Mouse (Mus musculus) T-helper 1 cell (primary cell): Measurements from ENCODE around the gene Pde4d.

Source experiments
- in situ Hi-C: fragments of 300-600 bp; cut with MboI, MseI; formaldehyde crosslinking; loops from one replicate; pipeline ENCODE4 v1.15.1; 2025; ENCODE audit warnings: high pct_unique_total_duplicates

The Pde4d gene

DNA sequence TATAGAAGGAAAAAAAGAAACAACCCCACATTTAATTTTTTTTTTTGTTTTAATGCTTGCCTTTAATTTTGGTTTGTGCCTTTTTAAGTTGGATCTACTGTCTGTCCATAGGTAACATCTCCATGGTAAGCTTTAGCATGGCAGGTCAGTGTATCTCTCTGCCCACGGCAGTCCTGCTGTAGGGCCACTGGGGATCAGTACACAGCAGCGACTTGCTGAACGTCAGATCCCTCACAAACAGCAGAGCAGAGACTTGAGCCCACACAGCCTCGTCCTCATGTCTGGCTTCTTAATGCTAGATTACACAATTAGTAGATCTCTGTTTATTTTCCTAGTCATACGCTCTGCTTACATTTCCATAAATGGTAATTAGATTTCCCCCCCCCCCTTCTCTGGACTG, 782.8 kb downstream of the Pde4d start:
- in situ Hi-C loops = loop anchor here (10.0 kb wide), 3 partner anchors 502 to 792 kb away; no protein-coding TSS in a partner anchor

- in situ Hi-C loops = loop anchor here (10.0 kb wide), 3 partner anchors 501 to 791 kb away; no protein-coding TSS in a partner anchor
These were observed 784.3 kb downstream of the Pde4d start for GRCm38 (mm10) chr13:109233911-109234613.

DNA sequence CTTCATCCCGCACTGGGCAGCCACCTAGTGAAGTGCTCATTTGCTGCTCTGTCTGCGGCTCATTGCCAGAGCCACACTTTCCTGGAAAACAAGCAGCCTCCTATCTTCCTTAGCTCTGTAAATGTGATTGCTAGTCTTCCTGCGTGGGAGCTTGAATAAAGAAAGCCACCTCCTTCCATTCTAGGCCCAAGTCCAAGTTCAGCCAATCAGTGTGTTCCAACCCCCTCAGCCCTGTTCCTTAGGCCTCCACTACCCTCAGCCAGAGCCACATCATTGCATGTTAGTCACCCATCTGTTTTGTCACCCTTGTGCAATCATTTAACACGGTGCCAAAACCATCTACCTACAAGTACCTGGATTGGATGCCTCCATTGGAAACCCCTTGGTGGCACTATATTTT, 786.3 kb downstream of the Pde4d start:
- in situ Hi-C loops = loop anchor here (10.0 kb wide), 3 partner anchors 499 to 789 kb away; no protein-coding TSS in a partner anchor

DNA sequence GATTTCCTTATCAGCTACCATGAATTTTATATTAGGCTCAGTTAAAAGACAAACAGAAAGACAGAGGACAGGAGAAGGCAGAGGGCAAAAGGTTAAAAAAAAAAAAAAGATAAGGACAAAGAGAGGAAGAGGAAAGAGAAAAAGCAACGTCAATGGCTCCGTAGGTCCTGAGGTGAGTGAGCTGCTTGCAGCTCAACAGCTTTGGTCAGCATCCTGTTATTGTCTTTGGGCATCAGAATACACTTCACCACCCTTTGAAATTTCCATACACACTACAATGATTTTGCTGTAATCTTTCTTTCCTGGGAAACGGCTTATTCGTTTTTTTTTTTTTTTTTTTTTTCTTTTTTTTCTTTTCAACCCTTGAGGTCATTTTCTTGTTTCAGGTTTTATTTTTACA, 788.9 kb downstream of the Pde4d start:
- in situ Hi-C loops = loop anchor here (10.0 kb wide), 3 partner anchors 496 to 786 kb away; no protein-coding TSS in a partner anchor

DNA sequence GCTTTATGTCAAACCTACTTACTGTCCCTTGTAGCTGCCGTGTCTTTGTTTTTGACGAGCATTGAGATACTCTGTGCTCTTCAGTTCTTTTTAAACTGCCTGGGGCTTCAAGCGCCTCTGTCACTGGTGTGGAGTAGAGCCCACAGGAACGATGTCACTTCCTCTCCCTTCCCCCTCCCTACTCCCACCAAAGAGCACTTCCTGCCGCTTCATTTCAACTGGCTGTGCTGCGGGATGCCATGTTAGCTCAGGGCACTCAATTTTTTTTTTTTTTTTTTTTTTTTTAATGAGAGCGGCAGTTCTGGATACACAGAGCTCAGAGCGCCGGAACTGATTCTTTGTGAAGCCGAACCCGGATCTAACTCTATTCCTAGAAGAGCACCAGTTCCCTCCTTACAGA, 789.5 kb downstream of the Pde4d start:
- in situ Hi-C loops = loop anchor here (10.0 kb wide), 3 partner anchors 496 to 786 kb away; no protein-coding TSS in a partner anchor

DNA sequence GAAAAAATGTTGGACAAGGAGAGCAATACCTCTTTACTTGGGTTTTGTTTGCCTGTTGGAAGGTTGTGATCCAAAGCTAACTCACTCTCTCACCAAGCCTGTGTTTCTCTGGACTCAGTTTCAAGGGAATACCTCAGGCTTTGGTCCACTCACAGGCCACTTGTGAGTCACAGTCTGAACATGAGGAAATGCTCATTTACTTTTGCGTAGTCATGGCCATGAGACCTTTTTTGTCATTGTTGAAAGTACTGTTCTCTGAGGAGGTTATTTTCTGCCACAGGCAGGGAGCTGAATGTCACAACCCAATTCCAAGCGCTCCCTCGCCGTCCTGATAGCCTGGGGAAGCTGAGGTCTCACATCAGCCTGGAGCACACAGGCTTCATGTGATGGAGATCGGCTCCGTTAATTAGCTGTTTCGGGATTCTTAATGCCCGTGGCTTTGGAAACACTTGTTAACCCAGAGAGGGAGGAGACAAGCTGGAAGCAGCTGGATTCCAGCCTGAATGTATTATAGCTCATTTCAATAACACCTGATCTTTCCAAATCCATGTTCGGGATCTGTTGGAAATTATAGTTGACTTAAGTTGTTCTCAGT, 792.8 kb downstream of the Pde4d start:
- in situ Hi-C loops = no loop called here

GRCm38 (mm10) chr13:109243160-109243559, 793.4 kb downstream of the Pde4d start:
- in situ Hi-C loops = no loop called here

DNA sequence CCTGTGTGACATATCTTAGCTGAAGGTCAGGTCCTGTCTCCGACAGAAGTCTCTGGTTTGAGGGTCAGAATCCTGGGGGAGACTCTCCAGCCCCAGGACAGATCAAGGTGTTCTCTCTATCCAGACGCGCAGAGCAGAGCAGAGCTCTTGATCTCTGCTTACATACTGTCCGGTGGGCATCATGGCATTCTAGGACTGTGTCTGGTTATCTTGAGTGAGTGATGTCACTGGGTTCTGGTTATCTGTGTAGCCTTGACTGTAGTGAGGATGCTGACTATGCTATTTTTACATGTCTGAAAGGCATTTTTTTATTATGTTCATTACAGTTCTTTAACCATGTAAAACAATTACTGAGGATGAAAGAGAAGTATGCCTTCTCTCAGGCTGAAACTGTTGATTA, 797.3 kb downstream of the Pde4d start:
- in situ Hi-C loops = no loop called here

GRCm38 (mm10) chr13:109249315-109249714, 799.6 kb downstream of the Pde4d start:
- in situ Hi-C loops = no loop called here

DNA sequence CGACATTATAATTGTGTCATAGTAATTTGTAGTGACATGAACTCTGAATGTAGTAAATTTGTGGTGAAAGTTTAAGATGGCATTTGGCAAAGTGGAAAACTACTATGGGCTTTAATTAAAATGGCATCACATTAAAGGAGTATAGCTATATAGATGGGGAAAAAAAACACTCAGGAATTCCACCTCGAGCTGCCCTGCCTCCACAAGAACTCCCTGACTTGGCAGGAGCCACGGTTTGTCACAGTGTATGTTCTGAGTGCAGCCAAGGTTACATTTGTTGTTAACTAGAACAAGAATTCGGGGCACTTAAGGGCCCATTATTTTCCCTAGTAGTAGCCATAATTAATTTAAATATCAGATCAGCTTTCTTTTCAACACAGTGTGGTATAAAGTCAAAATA, 805.9 kb downstream of the Pde4d start:
- in situ Hi-C loops = no loop called here

DNA sequence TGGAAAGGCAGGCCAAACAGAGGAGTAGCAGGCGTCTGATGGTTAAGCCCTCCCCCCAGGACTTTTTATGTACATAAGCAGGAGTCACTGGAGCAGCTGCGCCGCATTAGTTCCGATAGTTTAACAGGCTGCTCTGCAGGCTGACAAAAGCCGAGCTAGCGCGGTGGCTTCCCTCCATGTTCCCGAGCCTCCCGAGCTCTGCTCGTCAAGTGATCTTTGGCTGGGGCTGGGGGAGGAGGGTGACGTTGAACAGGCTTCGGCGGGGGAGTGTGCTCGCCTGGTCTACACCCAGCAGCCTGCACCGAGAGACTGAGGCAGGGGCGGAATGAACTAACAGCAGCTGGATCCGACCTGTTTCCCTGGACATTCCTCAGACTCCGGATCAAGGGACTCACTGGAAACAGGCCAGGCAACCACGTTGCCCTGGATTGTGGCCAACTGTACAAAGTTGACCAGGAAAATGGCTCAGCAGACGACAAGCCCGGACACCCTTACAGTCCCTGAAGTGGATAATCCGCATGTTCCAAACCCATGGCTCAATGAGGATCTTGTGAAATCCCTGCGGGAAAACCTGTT, 810.6 kb downstream of the Pde4d start:
- in situ Hi-C loops = loop anchor here (5.0 kb wide), 1 partner anchor 667 kb away; no protein-coding TSS in a partner anchor

GRCm38 (mm10) chr13:109260796-109261516, 811.2 kb downstream of the Pde4d start:
- in situ Hi-C loops = loop anchor here (5.0 kb wide), 1 partner anchor 666 kb away; no protein-coding TSS in a partner anchor

GRCm38 (mm10) chr13:109261642-109262220, 812.0 kb downstream of the Pde4d start:
- in situ Hi-C loops = loop anchor here (5.0 kb wide), 1 partner anchor 666 kb away; no protein-coding TSS in a partner anchor

GRCm38 (mm10) chr13:109262501-109262900, 812.8 kb downstream of the Pde4d start:
- in situ Hi-C loops = loop anchor here (5.0 kb wide), 1 partner anchor 665 kb away; no protein-coding TSS in a partner anchor

DNA sequence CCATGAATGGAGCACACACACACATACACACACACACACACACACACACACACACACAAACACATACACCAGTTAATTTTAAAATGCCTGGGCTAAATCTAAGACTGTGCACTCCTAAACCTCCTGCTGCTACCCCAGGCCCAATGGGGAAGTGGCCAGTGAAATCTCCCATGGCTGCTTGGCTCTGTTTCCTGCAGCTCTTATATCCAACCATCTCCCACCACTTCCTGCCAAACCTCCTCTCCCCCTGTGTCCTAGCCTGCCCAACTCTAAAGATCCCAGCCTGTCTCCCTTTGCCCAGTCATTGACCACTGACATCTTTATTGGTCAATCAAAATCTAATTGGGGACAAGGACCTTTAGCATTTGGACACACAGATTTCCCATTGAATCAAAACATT, 814.1 kb downstream of the Pde4d start:
- in situ Hi-C loops = loop anchor here (5.0 kb wide), 1 partner anchor 663 kb away; no protein-coding TSS in a partner anchor

- in situ Hi-C loops = no loop called here
These were observed 818.5 kb downstream of the Pde4d start for GRCm38 (mm10) chr13:109268253-109268652.

GRCm38 (mm10) chr13:109268659-109269322, 819.0 kb downstream of the Pde4d start:
- in situ Hi-C loops = no loop called here

DNA sequence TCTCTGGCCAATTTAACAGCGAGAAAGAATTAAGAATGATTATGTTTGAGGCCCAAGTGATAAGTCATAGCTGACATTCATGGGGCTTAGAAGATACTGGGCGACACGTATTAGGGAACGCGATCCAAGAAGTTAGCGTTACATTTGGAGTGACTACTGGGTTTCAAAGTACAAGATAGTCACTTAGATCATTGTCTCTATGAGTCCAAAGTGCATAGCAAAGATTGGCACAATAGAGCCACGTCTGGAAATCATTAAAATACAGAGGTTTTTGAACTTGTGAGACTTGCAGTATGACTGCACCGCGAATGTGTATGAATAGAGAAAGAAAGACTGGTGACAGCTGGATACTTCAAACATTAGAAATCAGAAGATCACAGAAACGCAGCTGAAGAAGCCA, 825.1 kb downstream of the Pde4d start:
- in situ Hi-C loops = no loop called here

DNA sequence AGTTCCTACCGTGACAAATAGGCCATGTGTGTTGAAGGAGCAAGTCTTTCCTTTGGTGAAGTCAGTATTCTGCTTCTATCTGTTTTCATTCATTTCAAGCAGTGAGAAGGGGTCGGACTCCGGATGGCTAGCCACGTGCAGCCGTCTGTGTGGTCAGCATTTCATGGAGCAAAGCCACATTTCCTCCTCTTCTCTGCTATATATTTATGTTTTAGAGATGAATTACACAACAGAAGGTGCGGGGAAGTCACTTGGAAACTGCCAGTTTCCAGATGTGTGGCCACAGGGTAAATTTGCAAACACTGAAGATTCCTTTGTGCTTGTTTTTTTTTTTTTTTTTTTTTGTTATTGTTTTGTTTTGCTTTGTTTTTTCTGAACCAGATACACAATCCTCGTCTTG, 828.0 kb downstream of the Pde4d start:
- in situ Hi-C loops = no loop called here

DNA sequence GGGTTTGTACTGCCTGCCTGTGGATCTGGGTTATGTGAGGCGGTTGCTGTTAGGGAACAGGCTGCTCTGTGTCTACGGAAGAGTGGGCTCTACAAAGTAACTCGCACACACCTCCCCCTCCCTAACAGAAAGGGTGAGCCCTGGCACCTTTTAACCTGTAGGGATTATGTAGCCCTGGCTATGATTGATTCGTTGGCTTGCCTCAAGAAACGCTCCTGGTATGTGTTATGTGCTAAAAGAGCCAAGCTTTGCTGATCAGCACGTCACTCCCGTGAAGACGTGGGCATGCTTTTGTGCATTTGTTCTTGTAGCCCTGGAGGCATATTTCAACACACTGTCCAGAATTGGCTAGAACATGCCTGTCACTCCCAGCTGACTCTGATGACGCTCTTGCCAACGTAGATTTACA, 828.8 kb downstream of the Pde4d start:
- in situ Hi-C loops = no loop called here

DNA sequence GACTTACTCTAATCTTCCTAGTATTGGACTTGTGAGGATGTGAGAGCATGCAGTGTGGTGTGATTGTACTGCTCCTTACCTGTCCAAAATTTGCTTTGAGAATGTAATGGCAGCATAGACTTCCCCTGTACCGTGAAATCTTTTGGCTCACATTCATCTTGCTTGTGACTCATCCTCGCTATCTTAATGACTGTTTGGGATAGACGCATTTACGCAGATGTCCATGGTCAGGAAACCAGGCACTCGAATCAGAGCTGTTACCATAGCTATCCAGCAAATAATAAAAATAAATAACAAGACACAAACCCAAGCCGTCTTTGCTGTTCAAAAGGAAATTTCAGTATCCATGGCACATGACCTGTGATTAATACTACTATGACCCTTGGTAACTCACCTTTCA, 829.5 kb downstream of the Pde4d start:
- in situ Hi-C loops = no loop called here
